Mouse (Mus musculus) left cerebral cortex, postnatal 10 days (tissue): Measurements from ENCODE around the gene Atp6v0a1. TPM values are rescaled to one million over a fixed set of nuclear protein-coding genes. Genes with fewer than 3 reads are reported as not detected.
A peak's percentile ranks its signal among the peaks of the same experiment; 100 is the strongest.

Experiments used
- DNase-seq, 2 experiments: peaks; one replicate each; pipeline ENCODE4 v3.0.0; 2021 to 2022; ENCODE audit warnings: low spot score in 2 of 2, mixed read lengths in 1 of 2; ENCODE audit errors: extremely low spot score in 1 of 2
- intact Hi-C: fragments of 180-260 bp; cut with DNase I; formaldehyde crosslinking; loops from one replicate; pipeline ENCODE4 v1.15.1; 2025
- total RNA-seq, 2 experiments: library from RNA; stranded (reverse); gene quantifications; 2 replicates each; pipeline ENCODE4 v1.2.3; 2021

Gene Atp6v0a1
- total RNA-seq, 2 experiments from 2014 or later: 435 to 454 TPM

DNA sequence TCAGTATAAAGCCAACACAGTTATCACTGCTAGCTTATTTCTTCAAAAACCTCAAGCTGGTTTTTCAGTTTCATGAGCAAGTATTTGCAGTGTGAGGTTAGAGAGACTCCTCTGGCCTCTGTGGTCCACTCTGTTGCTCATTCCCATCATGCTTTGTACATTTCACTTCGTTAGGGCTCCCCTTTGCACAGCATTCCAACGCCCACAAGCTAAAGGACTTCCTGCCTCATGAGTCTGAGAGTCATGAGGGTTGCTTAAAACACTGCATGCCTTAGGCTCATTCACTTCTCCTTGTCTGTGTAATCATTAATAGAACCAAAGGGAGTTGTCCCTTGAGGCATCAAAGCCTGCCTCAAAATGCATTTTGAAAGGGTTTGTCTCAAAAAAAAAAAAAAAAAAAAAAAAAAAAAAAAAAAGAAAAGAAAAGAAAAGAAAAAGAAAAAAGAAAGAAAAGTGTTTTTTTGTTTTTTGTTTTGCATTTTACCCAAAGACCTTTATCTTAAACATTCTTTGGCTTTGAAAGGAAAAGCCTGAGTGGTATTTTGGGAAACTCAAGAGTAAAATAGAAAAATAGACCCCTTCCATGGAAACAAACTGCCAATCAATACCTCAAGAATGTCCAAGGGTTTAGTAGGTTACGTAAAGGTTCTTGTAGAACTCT is 6.1 kb upstream of the Atp6v0a1 start:
- DNase-seq: no peak
- intact Hi-C loops: no loop called here

DNA sequence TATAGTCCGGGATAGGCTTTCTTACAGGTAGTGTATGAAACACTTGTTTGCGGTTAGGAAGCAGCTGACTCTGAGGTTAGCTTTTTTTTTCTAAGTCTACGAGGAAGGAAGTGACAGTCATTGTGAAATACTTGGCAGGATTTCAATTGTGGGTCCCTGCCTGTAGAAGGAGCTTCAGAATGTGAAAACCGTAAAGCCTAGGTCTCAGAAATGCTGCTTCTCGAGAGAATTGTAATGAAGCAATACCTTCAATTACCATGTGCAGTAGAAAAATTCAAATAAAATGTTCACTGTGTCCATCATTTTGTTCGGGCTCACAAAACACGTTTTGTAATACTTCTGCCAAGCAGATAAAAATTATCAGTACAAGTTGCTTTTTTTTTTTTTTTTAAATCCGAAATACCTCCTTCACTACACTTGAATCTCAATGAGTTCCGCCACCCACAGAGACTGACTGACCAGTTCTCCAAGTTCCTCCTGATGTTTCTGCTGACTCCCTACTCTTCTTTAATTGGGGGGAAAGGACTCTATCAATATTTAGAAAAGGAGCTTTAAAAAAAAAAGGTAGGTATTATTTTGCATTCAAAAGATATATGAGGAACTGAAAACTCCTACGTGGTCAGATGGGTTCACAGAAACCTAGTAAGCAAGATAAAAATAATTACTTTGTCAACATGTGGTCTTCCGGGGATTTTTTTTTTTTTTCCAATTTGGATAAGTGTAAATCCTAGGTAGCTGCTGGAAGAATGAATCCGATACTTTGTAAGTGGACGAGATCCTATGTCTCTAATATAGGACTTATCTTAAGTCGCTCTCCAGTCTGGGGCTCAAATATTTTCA is 826 bp upstream of the Atp6v0a1 start:
- intact Hi-C loops: no loop called here
- peak in 1 of 2 experiments; percentile 58 for DNase-seq

DNA sequence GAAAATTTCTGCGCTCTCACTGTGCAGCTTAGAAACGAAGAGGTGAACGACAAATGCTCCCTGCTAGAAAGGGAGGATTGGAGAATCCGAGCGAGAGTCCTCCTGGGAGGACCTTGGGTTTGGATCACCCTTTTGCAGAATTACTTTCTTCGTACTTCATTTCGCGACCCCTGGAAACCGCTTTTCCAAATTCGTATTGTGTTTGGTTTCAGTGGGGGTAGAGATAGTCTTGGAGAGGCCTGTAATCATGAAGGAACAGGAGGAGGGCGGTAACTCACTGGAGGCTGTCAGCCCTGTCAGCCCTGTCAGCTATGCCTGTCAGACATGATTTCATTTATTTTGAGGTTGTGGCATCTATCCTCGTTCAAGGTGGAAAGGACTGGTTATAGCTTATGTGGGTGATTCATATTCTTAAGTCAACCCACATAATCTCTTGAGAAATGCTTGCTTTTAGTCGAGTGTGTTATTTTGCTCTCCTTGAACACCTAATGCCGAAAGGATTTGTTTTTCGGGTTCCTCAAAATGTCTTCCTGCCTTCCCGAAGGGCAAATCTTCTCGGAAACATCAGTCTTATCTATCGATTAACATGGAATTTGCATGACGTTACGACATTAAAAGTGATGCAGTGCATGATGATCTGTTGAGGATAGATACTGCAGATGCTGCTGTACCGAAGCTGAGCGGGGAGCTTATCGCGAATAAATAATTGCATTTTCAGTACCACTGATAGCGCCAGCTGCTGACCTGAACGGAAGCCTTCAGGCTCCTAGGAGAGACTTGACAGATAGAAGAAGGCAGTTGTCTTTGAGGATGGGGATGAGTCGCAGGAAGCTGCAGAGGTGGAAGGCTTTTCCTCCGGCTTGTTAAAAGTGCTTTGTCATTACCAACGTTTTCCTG is 884 bp downstream of the Atp6v0a1 start:
- peak in 1 of 2 experiments; percentile 18 for DNase-seq
- intact Hi-C loops: loop anchor here (5.0 kb wide), 1 partner anchor 42 kb away; no protein-coding TSS in a partner anchor

DNA sequence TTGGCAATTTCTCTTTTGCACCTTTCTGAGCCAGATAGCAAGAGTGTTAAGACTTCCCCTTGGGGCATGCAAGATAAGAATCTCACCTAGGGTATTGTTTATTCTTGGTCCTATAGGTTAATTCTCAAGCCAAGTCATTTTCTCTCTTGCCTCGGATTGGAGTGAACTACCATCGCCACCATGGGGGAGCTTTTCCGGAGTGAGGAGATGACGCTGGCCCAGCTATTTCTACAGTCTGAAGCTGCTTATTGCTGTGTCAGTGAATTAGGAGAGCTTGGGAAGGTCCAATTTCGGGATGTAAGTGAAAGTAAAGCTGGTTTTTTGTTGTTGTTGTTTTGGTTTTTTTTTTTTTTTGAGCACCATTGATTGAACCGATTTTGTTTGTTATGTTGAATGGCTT is 2.4 kb downstream of the Atp6v0a1 start:
- intact Hi-C loops: loop anchor here (5.0 kb wide), 1 partner anchor 41 kb away; no protein-coding TSS in a partner anchor
- no peak for DNase-seq

DNA sequence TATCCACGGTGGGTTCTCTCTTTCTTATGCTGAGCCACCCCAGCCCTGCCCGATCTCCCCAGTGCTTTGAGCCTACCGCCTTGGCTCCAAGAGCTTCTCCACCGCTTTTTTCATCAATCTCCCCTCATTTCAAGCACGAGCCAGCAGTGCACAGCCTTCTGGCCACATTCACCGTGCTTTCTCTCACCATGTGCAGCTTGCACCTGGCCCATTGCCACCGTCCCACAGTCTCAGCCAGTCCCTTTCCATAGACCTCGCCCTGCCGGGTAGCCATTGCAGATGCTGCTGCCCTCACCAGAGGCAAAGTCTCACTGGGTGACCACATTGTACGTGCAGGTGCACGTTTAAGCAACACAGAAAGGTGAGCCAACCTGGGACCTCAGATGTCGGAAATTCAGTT is 14.1 kb downstream of the Atp6v0a1 start:
- intact Hi-C loops: no loop called here
- DNase-seq: peak; percentile 42 to 68

DNA sequence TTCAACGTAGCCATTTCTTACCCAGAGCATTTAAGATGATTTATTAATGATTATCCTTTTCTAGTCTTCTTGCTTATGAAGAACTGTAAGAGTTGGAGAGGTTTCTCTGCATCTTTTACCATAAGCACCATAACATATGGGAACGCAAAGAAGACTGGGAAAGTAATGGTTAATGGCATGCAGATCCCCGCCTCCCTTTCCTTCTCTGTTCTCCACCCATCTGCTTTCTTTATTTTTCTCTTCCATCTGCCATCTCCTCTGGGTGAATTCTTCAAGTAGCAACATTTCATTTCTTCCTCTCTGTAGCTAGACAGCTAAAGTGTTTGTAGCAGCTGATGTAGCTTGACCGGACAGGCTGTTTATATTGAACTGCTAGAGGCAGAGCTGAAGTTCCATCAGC is 14.7 kb downstream of the Atp6v0a1 start:
- no peak for DNase-seq
- intact Hi-C loops: no loop called here

DNA sequence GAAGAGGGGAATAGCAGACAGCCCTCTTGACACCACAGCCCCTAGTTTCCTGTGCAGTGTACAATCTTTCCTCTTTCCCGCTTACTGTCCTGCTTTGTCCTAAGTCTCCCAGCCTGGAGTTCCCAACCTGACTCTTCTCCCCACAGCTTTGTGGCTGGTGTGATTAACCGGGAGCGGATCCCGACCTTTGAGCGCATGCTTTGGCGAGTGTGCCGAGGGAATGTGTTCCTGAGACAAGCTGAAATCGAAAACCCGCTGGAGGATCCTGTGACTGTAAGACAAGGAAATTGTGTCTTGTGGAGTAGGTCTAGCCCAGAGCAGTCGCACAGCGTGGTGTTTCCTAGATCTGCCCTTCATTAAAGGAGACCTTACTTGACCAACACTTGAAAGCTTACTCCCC is 17.9 kb downstream of the Atp6v0a1 start:
- no peak for DNase-seq
- intact Hi-C loops: no loop called here

DNA sequence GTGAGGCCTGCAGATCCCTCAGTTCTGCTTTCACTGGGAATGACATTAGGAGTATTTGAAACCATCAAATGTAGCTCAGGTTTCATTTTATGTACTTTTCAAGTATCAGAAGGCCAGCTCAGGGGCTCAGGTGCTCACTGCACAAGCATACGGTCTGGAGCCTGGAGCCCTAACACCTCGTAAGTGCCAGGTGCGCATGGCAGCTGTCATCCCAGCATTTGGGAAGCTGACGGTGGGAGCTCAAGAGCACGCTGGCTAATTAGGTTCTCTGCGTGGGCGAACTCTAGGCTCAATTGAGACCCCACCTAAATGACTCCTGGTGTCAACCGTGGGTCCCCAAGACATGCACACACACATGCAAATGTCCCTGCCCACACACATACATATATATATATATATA is 20.1 kb downstream of the Atp6v0a1 start:
- no peak for DNase-seq
- intact Hi-C loops: no loop called here

DNA sequence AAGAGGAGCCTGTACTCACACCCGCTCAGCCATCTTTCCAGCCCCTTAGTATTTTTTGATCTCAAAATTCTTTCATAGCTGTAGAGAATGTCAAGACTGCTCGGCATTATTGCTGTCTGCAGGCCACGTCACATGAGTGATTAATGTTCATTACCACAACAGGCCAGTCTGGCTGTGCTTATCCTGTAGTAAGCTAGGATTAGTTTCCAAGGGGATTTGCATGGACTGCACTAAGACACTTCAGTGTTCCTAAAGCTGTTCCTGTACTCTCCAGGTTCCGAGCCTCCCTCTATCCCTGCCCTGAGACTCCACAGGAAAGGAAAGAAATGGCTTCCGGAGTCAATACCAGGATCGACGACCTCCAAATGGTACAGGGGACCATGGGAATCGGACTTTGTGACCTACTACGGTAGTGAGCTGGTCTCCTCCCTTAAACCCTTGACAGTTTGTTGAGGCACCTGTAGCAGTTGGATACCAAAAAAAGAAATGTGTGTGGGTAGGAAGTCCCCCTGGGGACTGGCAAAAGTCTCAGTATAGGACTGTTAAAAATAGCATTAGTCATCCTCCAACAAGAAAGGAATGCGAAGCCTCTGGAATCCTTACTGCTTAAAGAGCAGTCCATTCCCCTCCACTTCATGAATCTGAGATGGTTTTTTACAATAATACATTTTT is 21.0 kb downstream of the Atp6v0a1 start:
- intact Hi-C loops: no loop called here
- no peak for DNase-seq

DNA sequence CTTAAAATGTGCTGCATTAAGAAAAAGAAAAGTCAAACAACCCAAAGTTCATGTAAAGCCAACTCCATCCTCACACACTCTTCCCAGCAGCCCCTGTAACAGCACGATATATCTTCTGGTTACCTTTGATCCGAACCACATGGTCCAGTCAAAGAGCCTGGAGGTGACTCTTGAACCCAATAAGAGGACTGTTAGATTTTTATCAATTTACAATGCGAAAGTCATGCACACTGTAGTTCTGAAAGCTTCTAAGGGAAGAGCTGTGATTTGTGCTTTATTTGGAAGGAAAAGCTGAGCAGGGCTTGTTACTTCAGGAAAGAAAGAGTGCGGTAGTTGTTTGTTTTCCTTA is 21.5 kb downstream of the Atp6v0a1 start:
- intact Hi-C loops: no loop called here
- no peak for DNase-seq

DNA sequence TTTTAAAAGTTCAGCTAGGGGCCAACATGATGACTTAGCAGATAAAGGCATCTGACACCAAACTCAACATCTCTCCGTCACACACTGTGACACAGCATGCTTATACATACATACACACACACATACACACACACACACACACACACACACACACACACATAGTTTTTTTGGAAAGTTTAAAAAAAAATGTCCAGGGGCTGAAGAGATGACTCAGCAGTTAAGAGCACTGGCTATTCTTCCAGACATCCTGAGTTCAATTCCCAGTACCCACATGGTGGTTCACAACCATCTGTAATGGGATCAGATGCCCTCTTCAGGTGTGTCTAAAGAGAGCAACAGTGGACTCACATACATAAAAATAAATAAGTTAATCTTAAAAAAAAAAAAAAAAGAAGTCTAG is 22.2 kb downstream of the Atp6v0a1 start:
- intact Hi-C loops: no loop called here
- no peak for DNase-seq

DNA sequence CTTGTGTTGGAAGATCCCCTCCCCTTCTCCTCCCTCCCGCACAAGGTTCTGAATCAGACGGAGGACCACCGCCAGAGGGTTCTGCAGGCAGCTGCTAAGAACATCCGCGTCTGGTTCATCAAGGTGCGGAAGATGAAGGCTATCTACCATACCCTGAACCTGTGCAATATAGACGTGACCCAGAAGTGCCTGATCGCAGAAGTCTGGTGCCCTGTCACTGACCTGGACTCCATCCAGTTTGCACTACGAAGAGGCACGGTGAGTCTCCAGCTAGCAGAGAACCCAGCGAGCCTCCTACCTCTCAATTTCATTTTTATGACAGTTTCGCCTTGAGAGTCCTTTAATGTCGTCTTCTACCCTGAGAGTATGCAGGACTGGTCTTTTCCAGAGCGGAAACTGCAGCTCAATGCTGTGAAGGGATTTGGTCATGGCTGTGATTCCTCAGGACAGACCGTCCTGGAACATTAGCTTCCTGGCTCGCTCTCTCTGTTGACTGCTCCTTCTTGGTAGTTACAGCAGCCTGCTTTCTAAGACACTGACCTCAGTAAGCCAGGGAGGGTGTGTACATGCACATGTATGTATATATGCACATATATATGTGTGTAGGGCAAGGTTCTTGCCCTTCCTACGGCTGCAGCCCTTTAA is 24.7 kb downstream of the Atp6v0a1 start:
- DNase-seq: no peak
- intact Hi-C loops: no loop called here

DNA sequence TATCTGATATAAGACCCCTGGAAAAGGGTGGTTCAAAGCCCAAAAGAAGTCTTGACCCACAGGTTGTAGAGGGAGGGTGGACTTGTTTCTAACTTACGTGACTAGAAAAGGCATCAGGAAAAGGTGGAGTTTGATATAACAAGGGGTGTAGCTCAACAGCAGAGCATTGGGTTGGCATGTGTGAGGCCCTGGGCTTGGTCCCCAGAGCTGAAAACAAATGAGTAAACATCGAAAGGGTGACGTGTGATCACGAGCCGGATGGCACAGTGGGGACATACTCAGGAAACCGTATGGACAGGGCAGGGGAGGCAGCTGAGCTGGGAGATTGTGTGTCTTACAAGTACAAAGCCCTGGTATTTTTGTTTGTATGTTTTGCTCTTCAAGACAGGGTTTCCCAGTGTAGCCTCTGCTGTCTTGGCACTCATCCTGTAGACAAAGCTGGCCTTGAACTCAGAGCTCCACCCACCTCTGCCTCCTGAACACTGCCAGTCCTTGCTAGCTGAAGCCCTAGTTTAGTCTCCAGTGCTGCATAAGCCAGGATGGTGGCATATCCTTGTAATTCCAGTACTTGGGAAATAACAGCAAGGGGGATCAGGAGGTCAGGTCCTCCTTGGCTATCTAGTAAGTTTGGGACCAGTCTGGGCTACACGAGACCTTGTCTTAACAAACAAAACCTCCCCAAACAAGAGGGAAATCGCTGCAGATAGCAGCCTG is 25.5 kb downstream of the Atp6v0a1 start:
- no peak for DNase-seq
- intact Hi-C loops: no loop called here

DNA sequence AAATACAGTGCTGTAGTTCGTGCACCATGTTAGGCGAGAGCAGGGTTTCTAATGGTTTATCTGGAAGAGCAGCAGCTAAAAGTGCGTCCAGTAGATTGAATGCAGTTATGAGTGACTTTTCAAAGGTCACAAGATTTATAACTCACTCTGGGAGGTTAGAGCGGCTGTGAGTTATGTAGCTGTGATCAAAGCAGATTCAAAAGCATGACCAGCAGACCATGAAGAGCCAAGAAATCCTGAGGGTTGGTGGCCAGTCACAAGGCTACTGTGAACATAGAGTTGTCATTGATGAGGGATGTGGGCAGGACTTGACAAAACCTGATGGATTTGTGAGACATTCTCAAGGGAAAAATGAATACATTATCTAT is 26.1 kb downstream of the Atp6v0a1 start:
- no peak for DNase-seq
- intact Hi-C loops: no loop called here

DNA sequence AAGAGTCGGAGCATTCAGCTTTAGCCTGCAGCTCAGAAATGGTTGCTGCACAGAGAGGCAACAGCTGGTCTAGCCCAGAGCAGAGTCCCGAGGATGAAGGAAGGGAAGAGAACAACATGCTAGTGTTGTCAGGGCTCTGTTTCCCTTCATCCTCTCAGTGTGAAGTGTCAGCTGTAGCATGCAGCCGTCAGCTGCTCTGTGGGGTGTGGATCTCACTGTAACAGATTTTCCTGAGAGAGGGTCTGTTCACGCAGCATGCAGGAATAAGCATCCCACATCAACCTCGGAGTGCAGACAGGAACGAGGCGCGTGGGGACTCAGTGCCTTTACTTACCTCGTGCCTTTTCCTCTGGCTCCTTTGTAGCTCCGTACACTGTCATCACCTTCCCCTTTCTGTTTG is 28.5 kb downstream of the Atp6v0a1 start:
- intact Hi-C loops: no loop called here
- DNase-seq: no peak

DNA sequence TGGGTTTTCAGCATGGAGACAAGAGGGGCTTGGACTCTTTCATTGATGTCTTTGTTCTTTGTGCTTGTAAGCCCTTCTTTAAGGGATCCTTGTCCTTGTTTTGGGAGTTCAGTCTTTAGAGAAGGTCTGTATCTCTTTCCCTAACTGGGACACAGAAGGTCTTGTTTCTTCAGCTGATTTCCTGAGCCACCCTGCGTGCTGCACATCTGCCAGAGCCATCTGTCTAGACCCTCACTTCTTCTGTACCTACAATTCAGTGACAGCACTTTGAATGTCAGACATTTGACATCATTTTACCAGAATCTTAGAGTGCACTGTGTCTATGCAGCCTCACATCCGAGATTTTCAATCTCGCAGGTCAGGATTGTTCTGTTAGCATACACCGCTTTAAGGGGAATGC is 36.6 kb downstream of the Atp6v0a1 start:
- intact Hi-C loops: no loop called here

DNA sequence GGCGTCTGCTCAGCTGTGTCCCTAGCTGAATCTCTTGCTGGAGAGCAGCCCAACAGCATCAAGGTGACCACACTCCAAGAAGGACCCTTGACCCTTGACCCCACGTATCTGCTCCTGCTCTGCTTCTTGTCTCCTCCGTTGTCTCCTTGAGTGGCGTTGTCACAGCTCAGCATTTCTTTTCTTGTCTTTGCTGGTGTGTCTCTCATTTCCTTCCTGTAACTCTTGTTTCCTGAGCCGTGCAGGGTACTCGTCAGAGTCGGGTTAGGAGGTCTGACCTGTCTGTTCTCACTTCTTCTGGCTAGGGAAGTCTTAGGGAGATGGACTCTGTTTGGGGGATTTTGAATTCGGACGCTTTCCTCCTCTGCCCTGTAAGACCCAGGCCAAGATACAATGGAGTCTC is 37.2 kb downstream of the Atp6v0a1 start:
- DNase-seq: no peak
- intact Hi-C loops: no loop called here

More for the DNA sequence above, 36.6 kb downstream of the Atp6v0a1 start:
- no peak for DNase-seq

DNA sequence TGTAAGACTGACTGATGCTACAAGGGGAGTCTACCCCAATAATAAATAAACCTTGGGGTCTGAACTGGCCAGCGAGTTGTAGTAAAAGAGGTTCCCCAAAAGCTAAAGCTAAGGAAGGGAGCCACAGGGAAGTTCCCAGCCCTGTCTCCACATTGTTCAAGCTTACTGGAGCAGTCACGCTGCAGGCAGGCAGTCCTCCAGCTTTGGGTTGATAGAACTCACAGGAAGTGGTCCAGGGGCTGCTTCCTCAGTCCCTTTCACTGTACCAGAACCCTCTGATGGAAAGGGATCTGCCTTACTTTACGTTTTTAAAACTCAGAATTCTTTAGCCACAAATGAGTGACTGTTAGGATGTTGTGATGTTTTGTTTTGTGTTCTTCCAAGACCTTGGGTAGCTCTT is 38.2 kb downstream of the Atp6v0a1 start:
- intact Hi-C loops: no loop called here
- no peak for DNase-seq
